Mouse (Mus musculus) megakaryocyte, embryonic 14.5 days (primary cell): Measurements from ENCODE around the gene Nup188.

Source experiments
- FLI1 ChIP-seq: IDR thresholded peaks from 2 replicates; pipeline ENCODE4 v1.6.1; 2012; ENCODE audit warnings: low read length, inconsistent platforms, mixed read lengths
- GATA1 ChIP-seq: IDR thresholded peaks from 3 replicates; pipeline ENCODE4 v1.6.1; 2012; ENCODE audit warnings: mixed read lengths, low read length, inconsistent platforms, borderline replicate concordance

DNA sequence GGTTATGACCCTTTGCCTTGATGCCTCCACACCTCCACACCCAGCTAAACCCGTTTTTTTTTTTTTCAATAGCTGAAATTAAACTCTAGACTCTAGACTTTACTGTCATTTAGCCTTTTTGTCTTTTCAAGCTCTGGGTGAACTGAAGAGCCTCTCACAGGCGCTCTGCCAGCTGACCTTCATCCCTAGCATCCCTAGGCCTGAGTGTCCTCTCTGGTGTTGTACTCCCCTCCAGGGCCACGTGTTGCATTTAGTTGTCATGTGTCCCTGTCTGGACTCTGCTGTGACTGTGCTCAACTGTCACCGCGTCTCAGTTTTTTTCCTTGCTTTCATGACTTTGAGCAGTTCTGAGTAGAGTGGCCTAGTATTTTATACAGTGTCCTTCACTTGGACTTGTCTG is 13.8 kb downstream of the Nup188 start:
- TF ChIP-seq GATA1: no peak
- TF ChIP-seq FLI1: no peak
